Mouse (Mus musculus) cerebellum, postnatal 36 days (tissue): ENCODE data around the gene Cst13.
"Not testable (repeated sequence)": the region's sequence is repeated elsewhere in the genome, so short reads cannot be mapped to it uniquely, and the experiment has no call there.

ENCODE experiments used
- DNase-seq, 2 experiments: peaks; one replicate each; pipeline ENCODE4 v3.0.0; 2021 to 2022; ENCODE audit warnings: mixed read lengths in 2 of 2

The Cst13 gene

DNA sequence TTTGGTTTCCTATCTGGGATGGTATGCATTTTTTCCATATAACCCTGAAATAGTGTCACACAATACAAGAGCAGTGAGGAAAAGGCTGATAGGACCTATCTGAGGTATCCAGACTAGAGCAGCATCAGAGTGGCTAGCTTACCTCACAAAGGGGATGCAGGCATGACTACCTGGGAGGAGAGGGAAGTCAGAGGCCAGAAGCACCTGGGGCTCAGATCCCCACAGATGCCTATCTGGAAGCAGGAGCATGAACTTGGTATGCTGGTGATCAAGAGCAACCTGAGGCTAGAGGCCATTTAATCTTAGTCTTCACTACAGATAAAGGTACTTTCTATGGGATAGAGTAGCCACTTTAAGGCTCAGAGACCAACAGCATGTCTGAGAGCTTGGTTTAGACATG lies at the start of gene Cst13:
TSS of gene Cst13 (plus strand) at position 173 of the 400 bp plus-strand sequence.
- DNase-seq: no peak

DNA sequence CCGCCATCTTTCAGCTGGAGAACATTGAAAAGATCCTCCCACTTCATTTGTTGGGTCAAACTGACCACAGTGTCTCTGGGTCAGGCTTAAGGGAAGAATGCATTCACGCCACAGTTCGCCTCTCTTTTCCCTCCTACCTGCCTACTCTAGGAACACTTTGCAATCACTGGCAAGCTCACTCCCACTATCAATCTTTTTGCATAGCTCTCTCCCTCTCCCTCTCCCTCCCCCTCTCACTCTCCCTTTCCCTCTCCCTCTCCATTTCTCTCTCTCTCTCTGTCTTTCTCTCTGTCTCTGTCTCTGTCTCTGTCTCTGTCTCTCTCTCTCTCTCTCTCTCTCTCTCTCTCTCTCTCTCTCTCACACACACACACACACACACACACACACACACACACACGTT lies 48.5 kb upstream of the Cst13 start, which contains the start of gene Cst11:
TSS of gene Cst11 (minus strand) at position 101 of the 400 bp plus-strand sequence.
- not testable (repeated sequence) for DNase-seq

DNA sequence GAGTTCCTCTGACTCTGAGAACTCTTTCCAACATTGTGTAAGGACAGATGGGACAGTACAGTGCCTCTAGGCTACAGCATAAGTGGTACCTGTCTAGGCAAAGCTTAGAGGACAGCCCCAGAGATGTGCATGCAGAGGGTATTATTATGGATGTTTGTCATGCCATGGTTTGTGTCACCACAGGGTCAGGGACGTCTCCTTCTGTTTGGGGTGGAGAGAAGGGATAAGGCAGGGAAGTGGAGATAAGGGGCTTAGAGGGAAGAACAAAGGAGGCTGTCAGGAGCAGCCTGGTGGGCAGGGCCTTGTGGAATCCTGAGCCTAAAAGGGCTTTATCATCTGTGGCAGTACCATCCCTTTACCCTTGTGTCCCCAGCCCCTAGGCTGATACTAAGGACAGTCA lies 38.2 kb upstream of the Cst13 start, which contains the start of gene 8030411F24Rik:
TSS of gene 8030411F24Rik (plus strand) at position 301 of the 400 bp plus-strand sequence.
- no peak for DNase-seq

DNA sequence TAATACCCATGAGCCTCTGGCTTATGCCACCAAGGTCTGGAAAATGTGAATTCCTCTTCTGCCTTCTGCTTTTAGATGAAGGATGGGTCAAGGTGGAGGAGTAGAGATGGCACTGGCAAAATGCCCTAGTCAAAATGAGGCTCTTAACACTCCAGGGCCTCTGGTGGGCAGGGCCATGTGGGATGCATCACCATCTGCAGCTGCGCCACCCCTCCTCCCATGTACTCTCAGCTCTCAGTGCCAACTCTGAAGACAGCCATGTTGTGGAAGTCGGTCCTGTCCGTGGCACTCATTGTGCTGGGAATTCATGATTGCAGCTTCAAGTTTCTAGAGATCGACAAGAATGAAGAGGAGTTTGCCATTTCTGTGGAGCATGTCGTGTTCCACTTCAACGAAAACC lies 30.7 kb upstream of the Cst13 start, which contains the start of gene Cst12:
TSS of gene Cst12 (plus strand) at position 220 of the 400 bp plus-strand sequence.
- DNase-seq: no peak

DNA sequence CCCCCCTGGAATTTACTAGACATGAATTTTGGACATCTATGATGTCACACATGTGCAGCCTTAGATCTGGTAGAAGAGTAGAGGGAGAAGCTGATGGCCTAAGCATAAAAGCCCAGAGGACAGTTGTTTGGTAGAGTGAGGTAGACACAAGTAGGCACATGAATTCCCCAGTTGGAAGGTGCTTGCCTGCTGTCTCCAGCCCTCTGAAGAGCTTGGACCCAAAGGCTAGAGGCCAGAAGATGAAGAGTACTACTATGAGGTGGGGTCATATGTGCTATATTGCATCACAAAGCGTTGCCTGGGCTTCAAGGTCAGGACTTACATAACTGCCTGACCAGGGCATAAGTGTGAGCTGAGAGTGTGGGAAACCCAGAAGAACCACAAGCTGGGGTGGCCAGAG lies 21.4 kb upstream of the Cst13 start, which contains the start of gene Cst8:
TSS of gene Cst8 (plus strand) at position 301 of the 400 bp plus-strand sequence.
- DNase-seq: no peak

DNA sequence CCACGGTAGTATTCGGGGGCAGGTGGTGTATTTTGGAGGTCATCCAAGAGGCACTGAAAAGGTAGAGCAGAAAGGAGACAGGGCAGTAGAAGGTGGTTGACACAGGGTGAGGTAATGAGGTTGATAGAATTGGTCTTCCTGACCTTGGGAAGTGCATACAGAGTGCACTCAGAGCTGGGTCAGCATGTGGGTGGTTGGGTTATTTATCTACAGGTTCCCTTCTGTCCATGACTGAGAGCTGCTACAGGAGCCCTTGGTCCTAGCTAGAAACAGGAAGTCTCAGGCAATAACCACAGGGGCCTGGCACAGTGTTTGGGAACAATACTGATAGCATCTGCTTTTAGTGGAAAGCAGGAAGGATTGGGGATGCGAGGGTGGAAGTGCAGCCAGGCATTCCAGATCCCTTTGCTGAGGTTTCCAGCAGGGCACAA lies 18.4 kb upstream of the Cst13 start:
- DNase-seq: peak; percentile 71 to 75

DNA sequence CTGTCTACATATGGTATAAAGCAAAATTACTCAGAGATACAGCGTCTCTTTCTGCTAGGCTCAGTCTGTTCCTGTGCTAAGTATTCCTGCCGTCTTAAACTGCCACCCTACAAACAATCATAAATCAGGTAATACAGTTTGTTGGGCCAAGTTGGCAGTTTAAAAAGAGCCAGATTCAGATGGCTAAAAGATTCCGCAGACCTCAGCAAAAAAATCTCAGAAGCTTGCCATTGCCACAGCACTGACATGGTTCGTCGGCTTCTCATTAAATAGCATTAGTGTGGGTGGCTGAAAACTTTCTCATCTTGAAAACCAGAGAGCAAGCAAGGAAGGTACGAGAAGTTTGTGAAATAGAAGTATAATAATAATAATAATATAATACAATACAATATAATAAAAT lies 13.2 kb upstream of the Cst13 start:
- DNase-seq: no peak

DNA sequence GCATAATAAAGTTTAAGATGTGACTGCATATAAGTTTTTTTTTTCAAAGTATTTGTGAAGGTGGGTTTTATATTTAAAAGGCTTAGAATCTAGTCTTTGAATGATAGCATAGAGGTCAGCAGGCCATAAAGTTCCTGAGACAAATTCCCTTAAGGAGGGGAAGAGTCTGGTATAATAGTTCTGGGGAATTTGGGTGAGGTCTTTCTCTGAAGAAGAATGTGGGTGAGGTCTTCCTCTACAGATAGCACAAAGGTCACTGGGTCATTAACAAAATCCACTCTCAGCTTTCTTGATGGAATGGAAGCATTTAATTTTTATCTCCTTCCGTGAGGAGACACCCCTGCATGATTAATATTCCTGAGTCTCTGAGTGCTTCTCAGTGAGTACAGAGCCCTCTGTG lies 6.1 kb downstream of the Cst13 start:
- DNase-seq: no peak

DNA sequence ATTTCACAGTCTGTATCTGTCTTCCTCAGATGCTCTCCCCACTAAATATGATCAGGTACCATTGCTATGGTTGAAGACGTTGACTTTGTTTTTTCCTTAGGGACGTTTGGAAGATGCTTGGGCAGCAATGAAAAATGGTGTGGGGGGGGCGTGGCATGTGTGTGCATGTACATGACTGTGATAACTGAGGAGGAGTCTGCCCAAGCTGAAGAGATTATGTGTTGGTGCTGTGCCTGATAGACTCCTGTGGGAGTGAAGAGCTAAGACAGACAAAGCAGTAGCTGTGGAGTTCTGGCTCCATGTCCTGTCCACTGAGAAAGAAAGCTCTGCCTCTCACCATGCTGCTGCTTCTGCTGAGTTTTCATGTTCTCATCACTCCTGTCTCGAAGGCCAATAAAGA lies 15.0 kb downstream of the Cst13 start, which contains the start of gene Cst9:
TSS of gene Cst9 (plus strand) at position 236 of the 400 bp plus-strand sequence.
- DNase-seq: no peak

DNA sequence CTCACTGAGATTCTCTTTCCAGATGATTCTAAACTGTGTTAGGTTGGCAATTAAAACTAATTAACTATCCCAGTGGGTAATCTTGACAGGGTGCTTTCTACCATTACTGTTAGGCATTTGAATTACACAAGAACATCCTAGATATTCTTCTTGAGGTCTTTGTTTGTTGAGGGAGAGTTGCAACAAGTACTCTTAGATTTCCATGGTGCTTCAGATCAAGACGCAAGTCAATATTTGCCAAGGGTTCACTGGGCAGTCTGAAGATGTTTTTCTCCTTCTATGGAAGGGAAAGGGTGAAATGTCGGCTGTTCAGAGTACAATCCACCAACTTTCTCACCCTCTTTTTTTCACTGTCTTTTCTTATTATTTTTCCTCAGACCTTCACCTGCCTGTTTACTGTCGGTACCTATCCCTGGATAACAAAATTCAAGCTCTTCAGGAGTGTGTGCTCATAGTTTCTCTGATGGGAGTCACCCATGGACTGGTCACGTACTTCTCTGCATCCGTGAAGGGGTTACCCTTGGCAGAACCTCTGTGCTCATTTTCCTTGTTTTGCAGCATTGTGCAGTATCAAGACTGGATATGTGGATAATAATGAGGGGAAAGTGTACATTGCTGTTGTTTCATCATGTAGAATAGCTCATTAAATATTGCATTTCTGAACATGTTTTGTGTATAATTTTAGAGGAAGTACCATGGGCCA lies 18.3 kb downstream of the Cst13 start:
- no peak for DNase-seq

DNA sequence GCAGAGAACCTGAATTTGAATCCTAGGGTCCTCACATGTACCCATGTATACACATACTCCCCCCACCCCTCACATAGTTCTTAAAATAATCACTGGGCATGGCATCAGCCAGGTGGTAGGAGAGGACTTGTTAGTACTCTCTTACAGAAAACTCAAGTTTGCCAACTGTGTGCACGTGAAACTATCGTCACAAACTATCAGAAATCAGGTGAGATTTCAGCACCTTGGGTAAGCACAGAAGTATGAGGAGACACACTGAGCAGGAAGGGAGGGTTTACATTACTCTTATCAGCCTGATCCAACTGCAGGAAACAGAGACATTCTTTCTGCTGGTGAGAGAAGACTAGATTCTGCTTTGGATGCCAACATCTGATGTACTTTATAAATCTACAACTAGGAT lies 19.3 kb downstream of the Cst13 start:
- DNase-seq: no peak

DNA sequence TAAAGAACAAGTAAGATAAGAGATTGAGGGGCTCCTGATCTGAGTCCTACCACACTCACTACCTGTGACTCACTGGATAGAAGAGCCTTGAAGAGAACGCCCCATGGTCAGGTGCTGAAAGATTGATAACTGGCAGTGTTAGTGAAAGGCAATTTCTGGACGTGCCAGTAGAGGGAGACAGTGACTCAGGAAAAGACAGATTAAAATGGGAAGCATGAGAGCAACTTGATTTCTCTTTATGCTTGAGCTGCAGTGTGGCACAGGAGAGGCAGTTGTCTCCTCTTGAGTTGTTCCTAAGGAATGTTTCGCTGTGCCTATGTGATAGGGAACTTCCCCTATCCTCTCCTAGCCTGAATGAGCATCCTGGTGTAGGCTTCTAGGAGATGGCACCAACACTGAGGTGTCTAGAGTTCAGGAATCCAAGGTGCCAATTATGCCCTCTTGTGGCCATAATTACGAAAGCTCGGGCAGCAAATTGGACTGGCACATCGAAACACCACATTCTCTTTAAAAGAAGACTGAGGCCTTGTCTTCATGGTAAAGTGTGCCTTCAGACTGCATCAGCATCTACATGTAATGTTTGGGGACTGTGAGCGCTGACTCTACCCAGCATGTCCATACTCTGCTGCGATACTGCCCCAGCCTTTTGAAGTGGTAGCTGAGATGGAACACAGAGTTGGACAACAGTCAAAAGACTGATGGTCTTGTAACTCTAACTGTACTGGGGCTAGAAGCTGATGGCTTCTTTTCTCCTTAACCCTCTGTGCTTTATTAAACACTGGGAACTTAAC lies 31.4 kb downstream of the Cst13 start:
- DNase-seq: peak; percentile 63 to 84

DNA sequence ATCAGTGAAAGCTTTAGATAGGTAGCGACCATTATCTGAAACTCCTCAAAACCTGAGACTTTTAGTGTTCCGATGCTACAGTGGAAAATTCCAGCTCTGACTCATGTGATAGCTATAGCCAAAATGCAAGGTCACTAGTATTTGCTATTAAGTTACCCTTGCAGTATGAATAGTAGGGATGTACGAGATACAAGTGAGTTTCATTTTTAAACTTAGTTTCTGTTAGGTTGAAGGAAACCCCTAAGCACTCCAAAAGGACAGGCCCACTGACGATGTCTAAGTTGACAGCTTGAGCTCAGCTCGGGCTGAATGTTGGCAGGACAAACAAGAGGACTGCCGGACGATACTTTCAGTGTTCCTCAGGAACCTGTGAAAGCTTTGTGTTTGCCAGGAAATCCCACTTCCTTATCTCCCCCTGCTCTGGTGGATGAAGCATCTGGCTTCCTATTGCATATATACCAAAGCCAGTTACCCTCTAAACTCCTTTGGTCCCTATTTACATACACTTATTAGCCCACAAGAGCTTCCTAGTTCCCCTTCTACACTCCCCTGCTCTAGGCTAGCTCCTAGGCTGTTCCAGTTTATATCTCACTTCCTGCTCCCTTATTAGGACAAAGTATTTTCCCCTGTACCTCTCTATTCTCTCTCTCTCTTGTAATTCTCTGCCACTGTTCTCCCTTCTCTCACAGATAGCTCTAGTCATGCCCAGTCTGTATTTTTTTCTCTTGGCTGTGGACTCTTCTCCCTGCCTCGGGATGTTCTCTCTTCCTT lies 36.9 kb downstream of the Cst13 start:
- no peak for DNase-seq

DNA sequence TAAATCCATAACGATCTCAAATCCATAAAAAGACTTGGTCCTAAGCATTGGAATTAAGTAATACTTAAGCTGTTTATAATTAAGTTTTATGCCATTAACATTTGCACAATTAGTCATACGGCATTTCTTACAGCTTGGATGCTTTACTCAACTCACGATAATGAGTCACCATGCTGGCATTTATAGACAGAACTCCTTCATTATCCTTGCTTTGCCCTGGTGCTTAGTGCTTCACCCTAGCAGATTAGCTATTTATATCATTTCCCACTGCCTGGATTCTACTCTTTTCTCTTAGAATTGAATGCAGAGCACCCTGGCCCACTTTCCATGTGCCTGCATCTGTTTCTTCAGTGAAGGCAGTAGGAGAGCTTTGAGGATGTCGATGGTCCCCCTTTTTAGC lies 37.6 kb downstream of the Cst13 start:
- DNase-seq: no peak

DNA sequence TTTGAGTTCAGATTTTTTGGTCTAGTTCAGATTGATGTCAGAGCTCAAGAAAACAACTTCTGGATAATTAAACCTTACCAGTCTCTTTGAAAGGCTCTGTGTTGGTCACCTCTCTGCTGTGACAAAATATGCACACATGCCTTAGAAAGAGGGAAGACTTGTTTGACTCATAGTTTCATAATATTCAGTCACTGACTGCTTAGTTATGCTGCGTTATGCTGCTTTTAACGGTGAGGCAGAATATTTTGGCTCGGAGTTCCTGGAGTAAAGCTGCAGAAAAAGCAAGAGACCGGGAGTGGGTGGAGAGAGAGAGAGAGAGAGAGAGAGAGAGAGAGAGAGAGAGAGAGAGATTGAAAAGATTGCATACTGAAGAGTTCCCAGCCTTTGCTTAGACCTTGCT lies 41.1 kb downstream of the Cst13 start:
- no peak for DNase-seq

DNA sequence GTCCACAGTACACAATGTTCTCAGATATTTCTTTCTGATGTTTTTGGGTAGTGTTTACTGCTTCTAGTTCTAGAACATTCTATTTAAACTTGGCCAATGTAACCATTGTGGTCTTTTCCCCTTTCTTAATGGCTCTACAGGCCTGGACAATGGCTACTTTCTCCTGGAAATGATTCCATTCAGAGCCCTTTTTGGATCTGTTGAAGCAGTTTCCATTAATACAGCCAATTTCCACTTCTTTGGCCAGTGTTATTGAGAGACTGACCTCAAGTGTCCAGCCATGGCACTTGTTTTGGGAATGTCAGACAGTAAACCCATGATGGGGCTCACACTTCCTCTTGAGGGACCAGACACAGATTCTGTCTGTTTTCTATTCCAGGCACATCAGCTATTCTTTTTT lies 41.8 kb downstream of the Cst13 start:
- no peak for DNase-seq

DNA sequence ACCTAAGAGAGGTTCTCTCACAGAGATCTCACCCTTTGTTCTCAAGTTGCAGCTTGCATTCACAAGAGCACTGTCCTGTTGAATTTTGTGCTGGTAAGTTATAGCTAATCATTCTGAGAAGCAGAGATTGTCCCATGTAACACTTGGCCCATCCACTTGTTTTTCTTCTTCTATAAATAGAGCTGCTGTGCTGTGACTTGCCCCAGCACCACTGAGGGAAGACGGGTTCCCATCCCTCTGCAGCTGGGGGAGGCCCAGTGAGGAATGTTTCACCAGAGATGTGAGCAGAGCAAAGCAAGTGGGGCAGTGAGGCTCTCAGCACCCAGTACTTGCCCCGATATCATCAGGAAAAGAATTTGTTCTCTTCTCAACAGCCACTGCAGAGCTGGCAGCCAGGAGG lies 45.1 kb downstream of the Cst13 start, which contains the start of gene 9230104L09Rik:
TSS of gene 9230104L09Rik (minus strand) at position 73 of the 400 bp plus-strand sequence.
- DNase-seq: no peak

DNA sequence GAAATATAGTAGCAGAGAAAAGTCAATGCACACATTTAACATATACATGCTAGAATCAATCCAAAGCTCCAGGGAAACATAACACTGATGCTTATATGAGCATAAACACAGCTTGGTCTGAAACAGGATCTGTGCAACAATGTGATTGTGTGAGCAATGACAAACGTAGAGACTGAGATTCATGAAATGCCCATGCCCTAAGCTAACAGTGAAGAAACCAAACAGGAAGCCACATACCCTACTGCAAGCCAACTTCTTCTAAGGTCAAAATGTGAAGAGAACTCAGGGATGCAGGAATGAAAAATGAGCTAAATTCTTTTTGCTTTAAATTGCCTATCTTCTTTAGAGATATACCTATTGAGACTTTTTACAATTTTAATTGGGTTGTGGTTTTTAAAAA lies 49.1 kb downstream of the Cst13 start:
- DNase-seq: no peak

DNA sequence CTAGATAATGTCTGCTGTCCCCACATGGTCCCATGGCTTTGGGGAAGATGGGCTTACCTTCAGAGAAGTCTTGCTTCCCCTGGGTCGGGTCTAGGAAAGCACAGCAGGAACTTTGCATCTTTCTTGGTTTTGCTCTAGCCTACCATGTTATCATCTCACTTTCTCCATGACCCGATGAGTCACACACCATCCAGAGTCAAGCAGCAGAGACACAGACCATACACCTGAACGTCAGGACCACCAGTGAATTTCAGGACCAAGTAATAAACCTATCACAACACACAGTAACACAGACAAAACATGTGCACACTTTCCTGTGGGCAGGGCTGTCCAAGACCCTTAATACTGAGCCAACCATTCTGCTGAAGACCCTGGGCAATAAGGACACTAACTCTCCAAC lies 50.6 kb downstream of the Cst13 start:
- no peak for DNase-seq

DNA sequence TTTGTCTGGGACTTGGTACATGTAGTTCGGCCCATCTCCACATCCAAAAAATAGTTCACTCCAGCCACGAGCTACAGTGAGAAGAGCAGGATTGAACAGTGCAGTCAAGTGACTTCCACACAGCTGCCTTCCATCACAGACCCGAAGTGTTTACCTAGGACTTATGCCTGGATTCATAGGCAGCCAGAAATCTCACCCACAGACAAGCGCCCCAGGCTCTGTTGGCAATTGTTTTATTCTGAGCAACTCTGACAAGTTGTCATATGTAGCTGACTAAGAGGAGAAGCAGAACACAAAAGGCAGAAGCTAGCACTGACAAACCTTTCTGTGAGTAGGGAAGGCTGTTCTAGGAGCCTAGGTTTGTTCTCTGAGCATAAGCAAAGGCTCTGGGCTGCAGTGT lies 53.0 kb downstream of the Cst13 start:
- no peak for DNase-seq

DNA sequence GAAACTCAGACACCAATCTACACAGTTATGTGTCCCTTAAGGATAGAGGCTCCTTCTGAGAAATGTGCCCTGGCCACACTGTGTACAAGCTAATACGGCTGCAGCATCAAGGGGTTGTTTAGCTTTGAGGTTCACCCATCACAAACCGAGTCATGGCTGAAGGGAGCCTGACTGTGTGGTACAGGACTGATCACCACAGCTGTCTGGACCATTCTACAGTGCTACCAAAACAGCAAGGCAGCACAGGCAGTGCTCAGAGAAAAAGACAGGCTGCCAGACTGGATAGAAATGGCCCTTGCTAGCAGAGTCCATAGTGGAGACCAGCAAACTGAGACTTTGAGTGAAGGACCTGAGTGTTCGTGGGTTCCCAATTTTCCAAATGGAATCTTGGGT lies 54.3 kb downstream of the Cst13 start:
- DNase-seq: no peak

DNA sequence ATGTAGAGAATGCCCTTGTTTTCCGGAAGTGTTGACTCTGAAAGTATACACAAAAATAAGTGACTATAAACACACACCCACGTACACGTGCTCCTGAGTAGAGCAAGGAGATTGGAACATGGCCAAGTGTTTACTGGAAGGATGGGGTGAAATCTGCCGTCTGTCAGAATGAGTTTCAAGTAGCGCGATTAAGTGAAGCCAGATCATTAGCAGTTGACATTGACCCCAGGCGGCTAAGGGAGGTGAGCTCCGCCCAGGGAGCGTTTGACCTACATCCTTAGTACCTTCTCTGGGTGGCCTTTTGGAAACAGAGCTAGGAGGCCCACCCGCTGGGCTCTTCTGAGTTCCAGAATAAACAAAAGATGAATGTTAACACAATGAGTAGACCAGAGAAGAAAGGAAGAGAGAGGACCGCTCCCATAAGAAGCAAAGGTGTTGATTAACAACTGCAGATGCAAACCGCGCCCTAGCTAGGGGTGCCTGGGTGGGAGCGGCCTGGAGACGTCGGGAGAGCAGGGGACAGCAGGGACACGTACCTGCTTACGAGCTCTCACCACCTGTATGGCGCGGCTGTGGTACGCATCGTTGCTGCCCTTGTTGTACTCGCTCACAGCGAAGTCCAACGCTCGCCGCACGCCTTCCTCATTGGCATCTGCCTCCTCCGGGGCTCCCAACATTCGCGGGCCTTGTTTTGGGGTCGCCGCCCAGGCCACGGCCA lies 54.9 kb downstream of the Cst13 start:
- DNase-seq: peak; percentile 21
